Mouse (Mus musculus): ENCODE data around the gene Diras2.

Diras2 gene

GRCm38 (mm10) chr13:52459982-52460381 is 71.1 kb downstream of the Diras2 start:
- DNase-seq (ENCODE audit: low spot score) = no peak

GRCm38 (mm10) chr13:52457889-52458324 is 73.2 kb downstream of the Diras2 start:
- DNase-seq (ENCODE audit: low spot score) = peak; percentile 32

GRCm38 (mm10) chr13:52457177-52457888 is 73.7 kb downstream of the Diras2 start:
- DNase-seq (ENCODE audit: low spot score) = no peak

- DNase-seq (ENCODE audit: low spot score) = no peak
Observed at GRCm38 (mm10) chr13:52455329-52455728, 75.8 kb downstream of the Diras2 start.

- no peak for DNase-seq (ENCODE audit: low spot score)
Observed at GRCm38 (mm10) chr13:52454708-52455250, 76.3 kb downstream of the Diras2 start.
